Mouse (Mus musculus) erythroblast, embryonic 14.5 days (primary cell): ENCODE measurements around the gene Gbx1.

Source experiments
- GATA1 ChIP-seq: IDR thresholded peaks from 2 replicates; pipeline ENCODE4 v1.6.1; 2012; ENCODE audit warnings: low read length, inconsistent platforms, mixed read lengths
- TAL1 ChIP-seq: IDR thresholded peaks from 3 replicates; pipeline ENCODE4 v1.6.1; 2012; ENCODE audit warnings: low read length, inconsistent platforms, mixed read lengths

- TF ChIP-seq GATA1, result no peak
- no peak for TF ChIP-seq TAL1
Observed at GRCm38 (mm10) chr5:24521366-24521765, 5.6 kb downstream of the Gbx1 start.
